Mouse (Mus musculus) hindbrain, embryonic 11.5 days (tissue): ENCODE results near the gene Slc41a3. TPM values are rescaled to one million over a fixed set of nuclear protein-coding genes. Genes with fewer than 3 reads are reported as not detected.

ENCODE experiments used
- ATAC-seq: fragments of 200-750 bp; cut with Nextera tagmentation; 2 replicates; pipeline ENCODE4 v1.8.0; 2017; ENCODE audit warnings: mild to moderate bottlenecking, moderate TSS enrichment, moderate library complexity; ENCODE audit not compliant: low FRiP score
- DNase-seq: peaks from one replicate; pipeline ENCODE4 v3.0.0-alpha.2; 2015; ENCODE audit warnings: low spot score
- H3K27ac ChIP-seq: fragments of 300-500 bp; sonication (generic); 2 replicates; pipeline ENCODE4 v1.5.1; 2014; ENCODE audit warnings: mild to moderate bottlenecking, low read depth, low read length
- H3K27me3 ChIP-seq: fragments of 300-500 bp; sonication (generic); 2 replicates; pipeline ENCODE4 v1.6.1; 2014; ENCODE audit warnings: mild to moderate bottlenecking, low read length, moderate library complexity, mixed read lengths; ENCODE audit not compliant: control insufficient read depth, insufficient read depth
- H3K36me3 ChIP-seq: fragments of 300-500 bp; sonication (generic); 2 replicates; pipeline ENCODE4 v1.6.1; 2014; ENCODE audit warnings: mild to moderate bottlenecking, low read length, moderate library complexity, mixed read lengths; ENCODE audit not compliant: control insufficient read depth, insufficient read depth
- H3K4me1 ChIP-seq: fragments of 300-500 bp; sonication (generic); replicated peaks from 2 replicates; pipeline ENCODE4 v1.6.1; 2014; ENCODE audit warnings: low read length, mixed read lengths; ENCODE audit not compliant: control insufficient read depth, insufficient read depth
- H3K4me2 ChIP-seq: fragments of 300-500 bp; sonication (generic); replicated peaks from 2 replicates; pipeline ENCODE4 v1.6.1; 2014; ENCODE audit warnings: mild to moderate bottlenecking, low read depth, low read length
- H3K4me3 ChIP-seq: fragments of 300-500 bp; sonication (generic); 2 replicates; pipeline ENCODE4 v1.5.1; 2014; ENCODE audit warnings: low read depth, low read length
- H3K9ac ChIP-seq: fragments of 300-500 bp; sonication (generic); 2 replicates; pipeline ENCODE4 v1.6.1; 2014; ENCODE audit warnings: low read depth, low read length
- H3K9me3 ChIP-seq: fragments of 300-500 bp; sonication (generic); 2 replicates; pipeline ENCODE4 v1.6.1; 2016; ENCODE audit warnings: low read length; ENCODE audit not compliant: control insufficient read depth
- WGBS: fragments of 180-500 bp; shearing (Covaris S2); extraction: QIAGEN DNeasy Blood & Tissue Kit; methylation state at CpG from one replicate; pipeline ENCODE4 v1.1.7; 2014; 5-methylcytosine and 5-hydroxymethylcytosine counted together
- polyA plus RNA-seq: library from polyadenylated mRNA; unstranded; fragments of >200 nt; fragmentation: Nextera tagmentation; extraction: Ambion mirVana; gene quantifications from 2 replicates; pipeline ENCODE4 v1.2.1, GENCODE M21; 2014

The Slc41a3 gene
- polyA plus RNA-seq, 1 experiment from 2014 or later, result 3.2 TPM

DNA sequence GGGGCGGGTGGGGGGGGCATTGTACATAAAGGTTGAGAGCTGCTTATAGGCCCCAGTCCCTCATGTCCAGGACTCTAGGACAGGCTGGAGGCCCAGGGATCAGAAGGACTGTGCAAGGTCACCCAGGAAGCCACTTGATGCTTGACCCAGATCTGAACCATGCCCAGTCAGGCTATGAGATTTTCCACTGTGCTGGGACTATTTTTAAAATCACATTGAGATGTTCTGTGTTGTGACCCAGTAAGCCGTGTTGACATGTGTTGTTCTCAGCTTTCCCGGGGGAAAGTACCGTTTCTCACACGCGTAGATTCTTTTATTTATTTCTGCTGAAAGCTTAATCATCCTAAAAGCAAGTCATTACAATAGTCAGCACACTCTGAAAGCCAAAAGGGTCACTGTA is 11.5 kb downstream of the Slc41a3 start:
- no peak overlapping the region for H3K27ac ChIP-seq
- no peak overlapping the region for H3K4me2 ChIP-seq
- no peak for ATAC-seq
- H3K9me3 ChIP-seq, result no peaks in the 10 kb centered on the region
- H3K27me3 ChIP-seq, result no peaks in the 10 kb centered on the region
- no peaks in the 10 kb centered on the region; the same call in 1 of the 2 replicates for H3K4me1 ChIP-seq
- no peak overlapping the region for H3K4me3 ChIP-seq
- WGBS, result 87% methylated on average over 6 of the region's 6 CpGs
- no peaks in the 10 kb centered on the region for H3K36me3 ChIP-seq
- no peak for DNase-seq
- H3K9ac ChIP-seq, result no peak overlapping the region

DNA sequence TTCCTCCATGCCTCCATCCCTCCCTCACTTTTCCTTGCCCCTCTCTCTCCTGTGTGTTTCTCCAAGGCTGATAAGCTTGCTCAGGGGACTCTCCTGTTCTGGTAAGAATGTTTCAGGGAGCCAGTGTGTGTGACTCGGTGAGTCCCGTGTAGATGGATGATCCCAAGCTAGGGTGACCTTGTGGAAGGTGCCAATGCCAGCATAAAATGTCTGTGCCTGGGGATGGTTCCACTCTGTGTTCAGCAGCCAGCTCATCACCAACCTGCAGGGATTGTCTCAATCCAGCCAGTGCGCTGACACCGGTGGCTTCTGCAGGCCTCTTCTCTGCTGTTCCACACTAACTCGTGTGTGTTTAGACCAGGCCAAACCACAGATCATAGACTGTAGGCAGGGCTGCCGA is 12.0 kb downstream of the Slc41a3 start:
- WGBS, result 95% methylated on average over 6 of the region's 6 CpGs

GRCm38 (mm10) chr6:90618274-90618673 is 13.7 kb downstream of the Slc41a3 start:
- no peaks in the 10 kb centered on the region; the same call in 1 of the 2 replicates for H3K4me1 ChIP-seq
- WGBS, result 83% methylated on average over 4 of the region's 4 CpGs
- no peak for DNase-seq
- H3K9ac ChIP-seq, result no peak overlapping the region
- H3K27me3 ChIP-seq, result no peaks in the 10 kb centered on the region
- ATAC-seq, result no peak
- H3K27ac ChIP-seq, result no peak overlapping the region
- H3K36me3 ChIP-seq, result no peaks in the 10 kb centered on the region
- H3K9me3 ChIP-seq, result no peaks in the 10 kb centered on the region
- H3K4me3 ChIP-seq, result no peak overlapping the region
- H3K4me2 ChIP-seq, result no peak overlapping the region

More for the DNA sequence above, 12.0 kb downstream of the Slc41a3 start:
- Histone ChIP-seq H3K4me1 (no peaks in the 10 kb centered on the region; the same call in 1 of the 2 replicates), H3K4me3 (no peak overlapping the region), H3K4me2 (no peak overlapping the region), H3K9me3 (no peaks in the 10 kb centered on the region), H3K9ac (no peak overlapping the region), H3K27me3 (no peaks in the 10 kb centered on the region), H3K36me3 (no peaks in the 10 kb centered on the region), H3K27ac (no peak overlapping the region)
- ATAC-seq (no peak), DNase-seq (no peak)

- WGBS, result 80% methylated on average over 19 of the region's 19 CpGs
- Histone ChIP-seq H3K9ac (no peak overlapping the region), H3K4me2 (no peak overlapping the region), H3K36me3 (no peaks in the 10 kb centered on the region), H3K4me3 (no peak overlapping the region), H3K9me3 (no peaks in the 10 kb centered on the region), H3K27ac (no peak overlapping the region), H3K27me3 (no peaks in the 10 kb centered on the region), H3K4me1 (no peaks in the 10 kb centered on the region; the same call in 1 of the 2 replicates)
- DNase-seq (no peak), ATAC-seq (no peak)
These were observed 14.5 kb downstream of the Slc41a3 start for GRCm38 (mm10) chr6:90618821-90619636.

DNA sequence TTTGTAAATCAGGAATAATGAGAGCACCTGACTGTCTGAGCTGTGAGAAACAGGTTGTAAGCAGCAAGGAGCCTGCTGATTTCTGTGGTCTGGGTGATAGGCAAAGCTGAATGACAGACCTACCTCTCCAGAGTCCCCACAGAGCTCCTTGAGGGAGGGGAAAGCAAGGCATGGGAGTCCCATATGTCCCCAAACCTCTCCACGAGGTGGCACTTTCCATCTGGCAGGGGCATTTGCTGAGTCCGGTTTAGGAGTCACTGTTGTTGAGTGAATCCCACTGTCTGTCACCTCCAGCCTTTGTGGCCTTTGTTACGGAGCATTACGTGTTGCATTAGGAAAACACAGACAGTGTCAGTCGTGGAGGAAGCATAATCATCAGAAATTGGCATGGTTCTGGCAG is 15.4 kb downstream of the Slc41a3 start:
- Histone ChIP-seq H3K4me1 (no peaks in the 10 kb centered on the region; the same call in 1 of the 2 replicates), H3K9ac (no peak overlapping the region), H3K27ac (no peak overlapping the region), H3K27me3 (no peaks in the 10 kb centered on the region), H3K4me2 (no peak overlapping the region), H3K36me3 (no peaks in the 10 kb centered on the region), H3K9me3 (no peaks in the 10 kb centered on the region), H3K4me3 (no peak overlapping the region)
- ATAC-seq, result no peak
- DNase-seq, result no peak
- WGBS, result 76% methylated on average over 5 of the region's 5 CpGs

GRCm38 (mm10) chr6:90620791-90621583 is 16.5 kb downstream of the Slc41a3 start:
- 41% methylated on average over 9 of the region's 9 CpGs for WGBS
- ATAC-seq, result no peak; the same call in 1 of the 2 replicates
- no peak for DNase-seq
- Histone ChIP-seq H3K27me3 (no peaks in the 10 kb centered on the region), H3K9ac (no peak overlapping the region), H3K4me2 (no peak overlapping the region), H3K36me3 (no peaks in the 10 kb centered on the region), H3K27ac (no peak overlapping the region), H3K4me3 (no peak overlapping the region), H3K9me3 (no peaks in the 10 kb centered on the region), H3K4me1 (no peaks in the 10 kb centered on the region; the same call in 1 of the 2 replicates)

DNA sequence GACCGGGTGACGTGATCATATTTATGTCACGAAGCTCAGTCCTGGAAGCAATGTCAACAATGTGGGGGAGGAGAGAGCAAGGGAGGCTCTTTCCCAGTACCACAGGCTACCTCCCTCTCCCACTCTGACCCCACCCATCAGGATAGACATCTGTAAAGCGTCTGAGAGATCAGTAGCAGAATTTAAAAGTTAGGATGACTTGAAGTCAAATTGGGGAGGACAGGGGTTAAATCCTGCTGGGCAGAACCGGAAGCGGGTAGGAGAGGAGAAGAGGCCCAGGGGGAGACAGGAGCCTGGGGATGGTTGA is 17.0 kb downstream of the Slc41a3 start:
- Histone ChIP-seq H3K4me2 (no peak overlapping the region), H3K9me3 (no peaks in the 10 kb centered on the region), H3K9ac (no peak overlapping the region), H3K4me1 (no peaks in the 10 kb centered on the region; the same call in 1 of the 2 replicates), H3K4me3 (no peak overlapping the region), H3K27ac (no peak overlapping the region), H3K36me3 (no peaks in the 10 kb centered on the region), H3K27me3 (no peaks in the 10 kb centered on the region)
- 75% methylated on average over 6 of the region's 6 CpGs for WGBS
- no peak for DNase-seq
- no peak for ATAC-seq

GRCm38 (mm10) chr6:90622758-90623455 is 18.4 kb downstream of the Slc41a3 start:
- Histone ChIP-seq H3K9ac (no peak overlapping the region), H3K9me3 (no peaks in the 10 kb centered on the region), H3K27me3 (no peaks in the 10 kb centered on the region), H3K36me3 (no peaks in the 10 kb centered on the region), H3K4me2 (no peak overlapping the region), H3K27ac (no peak overlapping the region), H3K4me3 (no peak overlapping the region), H3K4me1 (no peaks in the 10 kb centered on the region; the same call in 1 of the 2 replicates)
- no peak for DNase-seq
- no peak for ATAC-seq
- 42% methylated on average over 11 of the region's 11 CpGs for WGBS
